Mouse (Mus musculus) MEL (cell line): Measurements from ENCODE around the gene Herpud2. TPM values are rescaled to one million over a fixed set of nuclear protein-coding genes. Genes with fewer than 3 reads are reported as not detected.

Experiments
- DNase-seq: peaks from one replicate; pipeline ENCODE4 v3.0.0; 2011; ENCODE audit warnings: low read depth, low spot score
- H3K27ac ChIP-seq: 2 replicates; pipeline ENCODE4 v1.5.1; 2012; ENCODE audit warnings: low read depth, mild to moderate bottlenecking, control low read depth, low read length, moderate library complexity; ENCODE audit not compliant: control insufficient read depth
- H3K27me3 ChIP-seq, 2 experiments: fragments of 150-350 bp in 1 of 2; sonication (generic) in 1 of 2; 2 replicates each; pipeline ENCODE4 v1.6.1; 2012; ENCODE audit warnings: low read length in 2 of 2, mild to moderate bottlenecking in 2 of 2, improper control_type of control experiment in 1 of 2, moderate library complexity in 1 of 2; ENCODE audit not compliant: insufficient read depth in 2 of 2, control insufficient read depth in 1 of 2
- H3K36me3 ChIP-seq, 2 experiments: 2 replicates each; pipeline ENCODE4 v1.6.1; 2012 to 2014; ENCODE audit warnings: low read length in 2 of 2, improper control_type of control experiment in 1 of 2, inconsistent platforms in 1 of 2, mild to moderate bottlenecking in 1 of 2; ENCODE audit not compliant: insufficient read depth in 2 of 2, control insufficient read depth in 1 of 2
- H3K4me1 ChIP-seq, 2 experiments: fragments of 150-350 bp in 1 of 2; sonication (generic) in 1 of 2; 2 replicates each; pipeline ENCODE4 v1.6.1; 2012; ENCODE audit warnings: low read length in 2 of 2, improper control_type of control experiment in 1 of 2, mild to moderate bottlenecking in 1 of 2; ENCODE audit not compliant: insufficient read depth in 2 of 2, control insufficient read depth in 1 of 2
- H3K4me3 ChIP-seq, 2 experiments: fragments of 150-350 bp in 1 of 2; sonication (generic) in 1 of 2; 2 replicates each; pipeline ENCODE4 v1.5.1; 2012; ENCODE audit warnings: low read depth in 2 of 2, low read length in 2 of 2, mild to moderate bottlenecking in 2 of 2, moderate library complexity in 2 of 2, control low read depth in 1 of 2, improper control_type of control experiment in 1 of 2; ENCODE audit not compliant: control insufficient read depth in 1 of 2, insufficient read depth in 1 of 2
- H3K79me2 ChIP-seq: 2 replicates; pipeline ENCODE4 v1.6.1; 2012; ENCODE audit warnings: mild to moderate bottlenecking, low read length, moderate library complexity; ENCODE audit not compliant: control insufficient read depth, poor library complexity, insufficient read depth
- H3K9ac ChIP-seq: 2 replicates; pipeline ENCODE4 v1.6.1; 2012; ENCODE audit warnings: low read depth, mild to moderate bottlenecking, control low read depth, low read length, moderate library complexity; ENCODE audit not compliant: control insufficient read depth, poor library complexity, severe bottlenecking
- H3K9me3 ChIP-seq: fragments of 150-350 bp; sonication (generic); replicated peaks from 2 replicates; pipeline ENCODE4 v1.6.1; 2012; ENCODE audit warnings: mild to moderate bottlenecking, low read length, improper control_type of control experiment, moderate library complexity; ENCODE audit not compliant: insufficient read depth
- BHLHE40 ChIP-seq: IDR thresholded peaks from 2 replicates; pipeline ENCODE4 v1.6.1; 2012; ENCODE audit warnings: low read depth, mild to moderate bottlenecking, inconsistent platforms, low read length, improper control_type of control experiment, borderline replicate concordance
- CHD1 ChIP-seq: IDR thresholded peaks from 2 replicates; pipeline ENCODE4 v1.6.1; 2012; ENCODE audit warnings: low read depth, mild to moderate bottlenecking, inconsistent platforms, low read length, improper control_type of control experiment
- CHD2 ChIP-seq: IDR thresholded peaks from 2 replicates; pipeline ENCODE4 v1.6.1; 2011; ENCODE audit warnings: low read length, improper control_type of control experiment
- CTCF ChIP-seq, 3 experiments: IDR thresholded peaks in 2 of 3; conservative IDR thresholded peaks in 1 of 3; 2 replicates each; pipeline ENCODE4 v1.5.1; 2011 to 2012; ENCODE audit warnings: low read length in 3 of 3, low read depth in 2 of 3, mild to moderate bottlenecking in 2 of 3, improper control_type of control experiment in 1 of 3, inconsistent platforms in 1 of 3, mixed read lengths in 1 of 3, moderate library complexity in 1 of 3; ENCODE audit not compliant: control insufficient read depth in 1 of 3, insufficient read depth in 1 of 3, poor library complexity in 1 of 3, severe bottlenecking in 1 of 3
- E2F4 ChIP-seq: IDR thresholded peaks from 2 replicates; pipeline ENCODE4 v1.6.1; 2011; ENCODE audit warnings: low read depth, low read length, improper control_type of control experiment, borderline replicate concordance
- ELF1 ChIP-seq: IDR thresholded peaks from 2 replicates; pipeline ENCODE4 v1.6.1; 2014; ENCODE audit warnings: low read depth, mild to moderate bottlenecking, inconsistent platforms, low read length, improper control_type of control experiment, moderate library complexity
- EP300 ChIP-seq, 2 experiments: IDR thresholded peaks; 2 replicates each; pipeline ENCODE4 v1.6.1; 2011; ENCODE audit warnings: improper control_type of control experiment in 2 of 2, low read length in 2 of 2, low read depth in 1 of 2, mild to moderate bottlenecking in 1 of 2
- ETS1 ChIP-seq: IDR thresholded peaks from 2 replicates; pipeline ENCODE4 v1.6.1; 2012; ENCODE audit warnings: low read depth, mild to moderate bottlenecking, inconsistent platforms, low read length, improper control_type of control experiment, moderate library complexity
- GABPA ChIP-seq: IDR thresholded peaks from 2 replicates; pipeline ENCODE4 v1.6.1; 2012; ENCODE audit warnings: low read depth, mild to moderate bottlenecking, inconsistent platforms, low read length, improper control_type of control experiment, moderate library complexity
- GATA1 ChIP-seq: IDR thresholded peaks from 2 replicates; pipeline ENCODE4 v1.6.1; 2011; ENCODE audit warnings: low read depth, low read length, improper control_type of control experiment
- HCFC1 ChIP-seq: IDR thresholded peaks from 2 replicates; pipeline ENCODE4 v1.6.1; 2012; ENCODE audit warnings: low read depth, mild to moderate bottlenecking, inconsistent platforms, low read length, improper control_type of control experiment, moderate library complexity
- JUND ChIP-seq: IDR thresholded peaks from 2 replicates; pipeline ENCODE4 v1.6.1; 2011; ENCODE audit warnings: low read depth, mild to moderate bottlenecking, improper control_type of control experiment, low read length
- MAFK ChIP-seq: IDR thresholded peaks from 2 replicates; pipeline ENCODE4 v1.6.1; 2011; ENCODE audit warnings: low read depth, mild to moderate bottlenecking, low read length, improper control_type of control experiment, borderline replicate concordance
- MAX ChIP-seq: IDR thresholded peaks from 2 replicates; pipeline ENCODE4 v1.6.1; 2011; ENCODE audit warnings: low read length, improper control_type of control experiment
- MAZ ChIP-seq: IDR thresholded peaks from 2 replicates; pipeline ENCODE4 v1.6.1; 2012; ENCODE audit warnings: low read depth, mild to moderate bottlenecking, inconsistent platforms, low read length, improper control_type of control experiment
- MEF2A ChIP-seq: IDR thresholded peaks from 2 replicates; pipeline ENCODE4 v1.6.1; 2014; ENCODE audit warnings: low read depth, mild to moderate bottlenecking, inconsistent platforms, low read length, improper control_type of control experiment; ENCODE audit not compliant: poor library complexity, insufficient replicate concordance, severe bottlenecking; ENCODE audit errors: extremely low read depth
- MXI1 ChIP-seq: IDR thresholded peaks from 2 replicates; pipeline ENCODE4 v1.6.1; 2011; ENCODE audit warnings: mild to moderate bottlenecking, low read depth, low read length, improper control_type of control experiment
- MYB ChIP-seq: IDR thresholded peaks from 2 replicates; pipeline ENCODE4 v1.6.1; 2011; ENCODE audit warnings: mild to moderate bottlenecking, low read depth, low read length, improper control_type of control experiment
- MYC ChIP-seq: IDR thresholded peaks from 2 replicates; pipeline ENCODE4 v1.6.1; 2011; ENCODE audit warnings: low read depth, mild to moderate bottlenecking, low read length, improper control_type of control experiment, moderate library complexity
- NELFE ChIP-seq: IDR thresholded peaks from 2 replicates; pipeline ENCODE4 v1.6.1; 2011; ENCODE audit warnings: low read depth, low read length, improper control_type of control experiment
- NRF1 ChIP-seq: IDR thresholded peaks from 2 replicates; pipeline ENCODE4 v1.6.1; 2014; ENCODE audit warnings: low read depth, mild to moderate bottlenecking, inconsistent platforms, low read length, improper control_type of control experiment, moderate library complexity; ENCODE audit not compliant: poor library complexity, insufficient read depth, severe bottlenecking
- POLR2A ChIP-seq, 2 experiments: IDR thresholded peaks; 2 replicates each; pipeline ENCODE4 v1.6.1; 2011 to 2012; ENCODE audit warnings: low read length in 2 of 2, mild to moderate bottlenecking in 2 of 2, control low read depth in 1 of 2, improper control_type of control experiment in 1 of 2, low read depth in 1 of 2, moderate library complexity in 1 of 2; ENCODE audit not compliant: control insufficient read depth in 1 of 2, insufficient read depth in 1 of 2, poor library complexity in 1 of 2
- POLR2AphosphoS2 ChIP-seq: IDR thresholded peaks from 2 replicates; pipeline ENCODE4 v1.6.1; 2011; ENCODE audit warnings: low read length, improper control_type of control experiment
- POLR2AphosphoS5 ChIP-seq: IDR thresholded peaks from 2 replicates; pipeline ENCODE4 v1.6.1; 2012; ENCODE audit warnings: low read depth, borderline replicate concordance, mild to moderate bottlenecking, inconsistent platforms, low read length, moderate library complexity, mixed read lengths
- RAD21 ChIP-seq: IDR thresholded peaks from 2 replicates; pipeline ENCODE4 v1.6.1; 2011; ENCODE audit warnings: mild to moderate bottlenecking, low read depth, low read length, improper control_type of control experiment
- RCOR1 ChIP-seq: IDR thresholded peaks from 2 replicates; pipeline ENCODE4 v1.6.1; 2012; ENCODE audit warnings: low read depth, mild to moderate bottlenecking, inconsistent platforms, low read length, improper control_type of control experiment
- SIN3A ChIP-seq: IDR thresholded peaks from 2 replicates; pipeline ENCODE4 v1.6.1; 2012; ENCODE audit warnings: low read length, improper control_type of control experiment, inconsistent platforms
- SMC3 ChIP-seq: IDR thresholded peaks from 2 replicates; pipeline ENCODE4 v1.6.1; 2011; ENCODE audit warnings: low read depth, low read length, improper control_type of control experiment
- TAL1 ChIP-seq: IDR thresholded peaks from 2 replicates; pipeline ENCODE4 v1.6.1; 2012; ENCODE audit warnings: mild to moderate bottlenecking, inconsistent platforms, low read length, moderate library complexity, mixed read lengths
- TBP ChIP-seq: IDR thresholded peaks from 2 replicates; pipeline ENCODE4 v1.8.0; 2011; ENCODE audit warnings: low read depth, low read length, improper control_type of control experiment
- TCF12 ChIP-seq: IDR thresholded peaks from 2 replicates; pipeline ENCODE4 v1.6.1; 2014; ENCODE audit warnings: low read depth, mild to moderate bottlenecking, inconsistent platforms, low read length, improper control_type of control experiment, moderate library complexity
- UBTF ChIP-seq: IDR thresholded peaks from 2 replicates; pipeline ENCODE4 v1.6.1; 2012; ENCODE audit warnings: low read depth, mild to moderate bottlenecking, inconsistent platforms, low read length, improper control_type of control experiment, moderate library complexity, borderline replicate concordance; ENCODE audit not compliant: insufficient read depth
- USF1 ChIP-seq: IDR thresholded peaks from 2 replicates; pipeline ENCODE4 v1.6.1; 2014; ENCODE audit warnings: low read depth, mild to moderate bottlenecking, inconsistent platforms, low read length, improper control_type of control experiment, moderate library complexity
- USF2 ChIP-seq, 2 experiments: IDR thresholded peaks; 2 replicates each; pipeline ENCODE4 v1.6.1; 2011 to 2012; ENCODE audit warnings: improper control_type of control experiment in 2 of 2, low read length in 2 of 2, borderline replicate concordance in 1 of 2, inconsistent platforms in 1 of 2, low read depth in 1 of 2, mild to moderate bottlenecking in 1 of 2; ENCODE audit not compliant: insufficient read depth in 1 of 2
- ZC3H11A ChIP-seq: IDR thresholded peaks from 2 replicates; pipeline ENCODE4 v1.6.1; 2012; ENCODE audit warnings: low read depth, mild to moderate bottlenecking, inconsistent platforms, low read length, improper control_type of control experiment
- ZMIZ1 ChIP-seq: IDR thresholded peaks from 2 replicates; pipeline ENCODE4 v1.6.1; 2012; ENCODE audit warnings: low read depth, mild to moderate bottlenecking, inconsistent platforms, low read length, improper control_type of control experiment, moderate library complexity
- ZNF384 ChIP-seq: IDR thresholded peaks from 2 replicates; pipeline ENCODE4 v1.6.1; 2012; ENCODE audit warnings: low read depth, mild to moderate bottlenecking, inconsistent platforms, low read length, improper control_type of control experiment
- polyA plus RNA-seq, 2 experiments: library from polyadenylated mRNA; stranded (reverse) in 1 of 2; unstranded in 1 of 2; fragments of >175 nt in 1 of 2; fragments of >200 nt in 1 of 2; gene quantifications; 2 replicates each; pipeline versions ENCODE4 v1.2.1 to v1.2.4; 2012; ENCODE audit warnings: low replicate concordance in 2 of 2, low read depth in 1 of 2; ENCODE audit not compliant: insufficient read length in 2 of 2, insufficient read depth in 1 of 2, missing spikeins in 1 of 2
- total RNA-seq: library from RNA; depleted of rRNA; stranded (reverse); fragments of 300-350 nt; gene quantifications from 2 replicates; pipeline ENCODE4 v1.2.3, GENCODE M21; 2012

Herpud2 gene
- total and polyA plus RNA-seq, 3 experiments = 4.3 to 17.2 TPM; not detected in 1

DNA sequence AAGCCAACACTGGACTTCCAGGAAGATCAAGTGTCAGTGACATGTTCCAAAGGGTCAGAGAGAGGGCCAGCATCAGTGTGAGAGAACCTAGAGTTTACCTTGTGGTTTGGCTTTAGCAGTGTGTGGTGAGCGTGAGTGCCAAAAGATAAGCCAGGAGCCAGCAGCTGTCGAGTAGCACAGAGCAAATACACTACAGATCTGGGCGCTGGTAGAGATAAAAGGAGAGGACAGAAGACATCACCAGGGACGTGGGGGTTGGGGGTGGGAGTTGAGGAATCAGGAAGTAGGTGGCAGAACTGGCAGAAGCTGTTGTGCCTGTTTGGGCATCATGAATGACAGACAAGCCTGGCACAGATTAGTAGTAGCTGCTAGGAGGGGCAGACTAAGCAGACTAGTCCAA is 21.6 kb upstream of the Herpud2 start:
- no peak overlapping the region for H3K9ac ChIP-seq
- H3K4me1 ChIP-seq = peaks cover 11 to 17% of the 10 kb centered on the region in 2 experiments
- DNase-seq = peak; percentile 90
- H3K79me2 ChIP-seq = no peaks in the 10 kb centered on the region
- H3K4me3 ChIP-seq = no peak overlapping the region
- peaks cover 0 to 8% of the 10 kb centered on the region in 2 experiments; a peak in 2 of 4 replicates for H3K36me3 ChIP-seq
- no peaks in the 10 kb centered on the region for H3K27me3 ChIP-seq
- H3K27ac ChIP-seq = no peak overlapping the region
- no peaks in the 10 kb centered on the region for H3K9me3 ChIP-seq
- TF ChIP-seq ETS1 (peak; percentile 99), GATA1 (peak; percentile 95), SMC3 (peak; percentile 27; the same call in 1 of the 2 replicates), ZMIZ1 (no peak), GABPA (no peak), HCFC1 (peak; percentile 71), NELFE (peak; percentile 23; the same call in 1 of the 2 replicates), POLR2AphosphoS2 (peak; percentile 58; the same call in 1 of the 2 replicates), UBTF (no peak), BHLHE40 (peak; percentile 81), MAX (peak; percentile 54; the same call in 1 of the 2 replicates), EP300 (IDR thresholded peaks at IDR 0.05; ENCODE audit: low read depth in 1 of 2, low read length in 2 of 2) (peak; percentile 92 to 94), POLR2AphosphoS5 (no peak), E2F4 (no peak), ZNF384 (0 out of 2 replicates have a peak, but pooled peaks have one; percentile 11), TAL1 (peak; percentile 86), MYC (no peak), MYB (peak; percentile 54), SIN3A (peak; percentile 92), NRF1 (no peak), CHD1 (no peak), TBP (no peak), ELF1 (peak; percentile 92), RCOR1 (peak; percentile 89), MAFK (peak; percentile 77; the same call in 1 of the 2 replicates), CHD2 (peak; percentile 74), POLR2A (IDR thresholded peaks at IDR 0.05; ENCODE audit: control insufficient read depth in 1 of 2, insufficient read depth in 1 of 2, low read depth in 1 of 2, low read length in 2 of 2, poor library complexity in 1 of 2) (no peak), TCF12 (peak; percentile 96), USF1 (peak; percentile 28; the same call in 1 of the 2 replicates), USF2 (IDR thresholded peaks at IDR 0.05; ENCODE audit: borderline replicate concordance in 1 of 2, insufficient read depth in 1 of 2, low read depth in 1 of 2, low read length in 2 of 2) (no peak), MEF2A (0 out of 2 replicates have a peak, but pooled peaks have one; percentile 26), ZC3H11A (peak; percentile 23; the same call in 1 of the 2 replicates), RAD21 (no peak), MAZ (peak; percentile 79), JUND (no peak), MXI1 (peak; percentile 75), CTCF (IDR thresholded peaks at IDR 0.05 in 2 of 3, conservative IDR thresholded peaks at IDR 0.05 in 1 of 3; ENCODE audit: control insufficient read depth in 1 of 3, insufficient read depth in 1 of 3, low read depth in 2 of 3, low read length in 3 of 3, poor library complexity in 1 of 3, severe bottlenecking in 1 of 3) (no peak)
